Mouse (Mus musculus) embryonic fibroblast, embryonic 13.5 days (primary cell): Measurements from ENCODE around the gene Ryr1. TPM values are rescaled to one million over a fixed set of nuclear protein-coding genes. Genes with fewer than 3 reads are reported as not detected.

Experiments
- H3K27ac ChIP-seq: 2 replicates; pipeline ENCODE4 v1.5.1; 2012; ENCODE audit warnings: low read length, control low read depth, inconsistent platforms; ENCODE audit not compliant: insufficient read depth
- H3K4me1 ChIP-seq: 2 replicates; pipeline ENCODE4 v1.6.1; 2011; ENCODE audit warnings: low read length; ENCODE audit not compliant: control insufficient read depth, insufficient read depth
- H3K4me3 ChIP-seq: 2 replicates; pipeline ENCODE4 v1.5.1; 2011; ENCODE audit warnings: mild to moderate bottlenecking, control low read depth, low read length; ENCODE audit not compliant: insufficient read depth
- CTCF ChIP-seq: IDR thresholded peaks from 2 replicates; pipeline ENCODE4 v1.5.1; 2011; ENCODE audit warnings: mild to moderate bottlenecking, control low read depth, low read length, moderate library complexity, borderline replicate concordance; ENCODE audit not compliant: insufficient read depth
- POLR2A ChIP-seq: IDR thresholded peaks from 2 replicates; pipeline ENCODE4 v1.6.1; 2011; ENCODE audit warnings: low read depth, mild to moderate bottlenecking, control low read depth, low read length, moderate library complexity
- polyA plus RNA-seq: library from polyadenylated mRNA; stranded (reverse); fragments of >200 nt; gene quantifications from 2 replicates; pipeline ENCODE4 v1.2.4, GENCODE M21; 2011; ENCODE audit warnings: low read depth; ENCODE audit not compliant: missing spikeins, insufficient read length

Gene Ryr1
- polyA plus RNA-seq, 1 experiment: 0.28 TPM

GRCm38 (mm10) chr7:28992997-28993396 is 132.0 kb downstream of the Ryr1 start:
- no peak overlapping the region for H3K4me3 ChIP-seq
- H3K27ac ChIP-seq: no peak overlapping the region
- TF ChIP-seq POLR2A (no peak), CTCF (no peak)
- no peaks in the 10 kb centered on the region for H3K4me1 ChIP-seq

DNA sequence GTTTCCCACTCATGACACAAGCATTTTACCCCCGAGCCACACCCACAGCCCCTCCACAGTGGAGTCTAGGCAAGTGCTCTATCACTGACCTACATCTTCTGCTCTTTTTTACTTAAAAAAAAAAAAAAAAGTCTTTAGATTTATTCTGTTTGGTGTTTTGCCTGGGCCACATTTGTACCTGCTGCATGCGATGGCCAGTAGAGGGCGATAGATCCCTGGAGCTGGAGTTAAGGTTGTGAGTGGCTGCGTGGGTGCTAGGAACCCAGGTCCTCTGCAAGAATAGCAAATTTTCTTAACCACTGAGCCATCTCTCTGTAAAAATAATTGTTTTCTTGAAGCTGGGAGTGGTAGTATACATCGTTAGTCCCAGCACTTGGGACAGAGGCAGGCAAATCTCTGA is 133.4 kb downstream of the Ryr1 start:
- H3K4me1 ChIP-seq: no peaks in the 10 kb centered on the region
- no peak overlapping the region for H3K4me3 ChIP-seq
- no peak overlapping the region for H3K27ac ChIP-seq
- TF ChIP-seq POLR2A (no peak), CTCF (peak; percentile 50; the same call in 1 of the 2 replicates)

- H3K4me1 ChIP-seq: no peaks in the 10 kb centered on the region
- no peak overlapping the region for H3K27ac ChIP-seq
- no peak overlapping the region for H3K4me3 ChIP-seq
- no peak for TF ChIP-seq CTCF
- no peak for TF ChIP-seq POLR2A
Measured at GRCm38 (mm10) chr7:28990766-28991273, 134.2 kb downstream of the Ryr1 start.

DNA sequence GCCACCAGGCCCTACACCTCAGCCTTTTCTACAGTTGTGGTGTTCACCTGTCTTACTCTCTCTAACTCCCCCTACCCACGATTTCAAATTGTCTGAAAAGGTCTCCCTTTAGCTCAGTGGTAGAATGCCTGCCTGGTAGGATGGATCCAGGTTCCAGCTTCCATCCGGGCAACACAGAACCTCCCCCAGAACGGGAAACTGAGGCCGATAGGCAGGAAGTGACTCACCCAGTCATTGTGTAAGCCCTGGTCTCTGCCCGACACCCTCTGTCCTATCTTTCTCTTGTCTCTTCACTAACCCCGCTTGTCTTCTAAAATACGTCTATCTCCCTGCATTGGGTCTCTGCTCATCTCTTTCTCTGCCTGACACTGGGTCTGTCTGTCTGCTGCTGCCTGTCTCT is 139.8 kb downstream of the Ryr1 start:
- TF ChIP-seq POLR2A (no peak), CTCF (no peak)
- Histone ChIP-seq H3K4me1 (no peaks in the 10 kb centered on the region), H3K27ac (no peak overlapping the region), H3K4me3 (no peak overlapping the region)

GRCm38 (mm10) chr7:28984452-28984851 is 140.5 kb downstream of the Ryr1 start:
- Histone ChIP-seq H3K4me1 (no peaks in the 10 kb centered on the region), H3K4me3 (no peak overlapping the region), H3K27ac (no peak overlapping the region)
- TF ChIP-seq CTCF (no peak), POLR2A (no peak)

- Histone ChIP-seq H3K4me3 (no peak overlapping the region), H3K27ac (no peak overlapping the region), H3K4me1 (no peaks in the 10 kb centered on the region)
- TF ChIP-seq CTCF (no peak), POLR2A (no peak)
Measured at GRCm38 (mm10) chr7:28983849-28984248, 141.1 kb downstream of the Ryr1 start.

DNA sequence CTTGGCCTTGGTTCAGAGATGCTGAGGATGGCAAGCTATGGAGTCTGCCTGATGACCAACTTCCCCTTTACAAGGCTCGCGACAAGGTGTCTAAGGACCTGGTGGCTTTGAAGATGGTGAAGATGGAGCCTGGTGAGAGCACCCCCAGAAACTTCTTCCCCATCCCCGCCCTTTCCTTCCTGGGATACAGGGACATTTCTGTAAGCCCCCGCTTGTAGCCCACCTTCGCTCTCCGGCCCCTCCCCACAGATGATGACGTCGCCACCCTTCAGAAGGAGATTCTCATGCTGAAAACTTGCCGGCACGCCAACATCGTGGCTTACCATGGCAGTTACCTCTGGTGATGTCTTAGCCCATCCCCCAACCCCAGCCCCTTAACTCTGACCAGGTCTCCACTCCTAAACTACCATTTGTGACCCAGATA is 141.8 kb downstream of the Ryr1 start:
- Histone ChIP-seq H3K4me1 (no peaks in the 10 kb centered on the region), H3K4me3 (no peak overlapping the region), H3K27ac (no peak overlapping the region)
- TF ChIP-seq POLR2A: no peak
- TF ChIP-seq CTCF: no peak

DNA sequence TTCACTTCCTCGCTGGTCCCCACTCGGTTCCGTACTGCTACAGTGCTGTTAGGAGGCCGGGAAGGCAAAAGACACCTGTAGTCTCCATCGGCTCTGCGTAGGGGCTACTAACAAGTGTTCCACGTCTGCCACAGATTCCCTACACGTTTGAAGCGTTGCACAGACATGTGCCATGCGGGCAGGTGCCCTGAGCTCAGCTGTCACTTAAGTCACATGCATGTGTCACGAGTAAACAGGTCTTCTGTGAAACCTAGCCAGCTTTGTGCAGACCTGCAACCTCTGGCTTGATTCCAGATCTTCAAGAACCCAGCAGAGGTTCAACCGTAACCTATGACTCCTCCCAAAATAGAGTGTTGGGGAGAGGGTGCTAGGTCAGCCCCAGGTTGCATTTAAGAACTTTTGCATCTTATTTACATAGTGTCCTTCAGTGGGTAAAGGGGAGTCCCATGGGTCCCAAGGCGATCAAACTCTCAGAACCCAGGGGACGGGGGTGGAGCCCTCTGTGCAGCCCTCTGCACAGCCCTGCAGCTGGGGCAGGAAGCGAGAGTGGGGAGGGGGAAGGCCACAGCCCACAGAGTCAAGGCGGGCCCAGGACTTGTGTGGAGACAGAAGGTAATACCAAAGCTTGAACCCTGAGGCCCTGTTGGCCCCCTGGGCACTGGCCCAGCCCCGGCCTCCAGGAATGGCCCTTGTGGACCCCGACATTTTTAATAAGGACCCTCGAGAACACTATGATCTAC is 142.5 kb downstream of the Ryr1 start:
- TF ChIP-seq CTCF (no peak), POLR2A (no peak)
- H3K4me1 ChIP-seq: no peaks in the 10 kb centered on the region
- H3K4me3 ChIP-seq: peak overlapping the region; percentile 56
- H3K27ac ChIP-seq: peak overlapping the region; percentile 21; the same call in 1 of the 2 replicates

- Histone ChIP-seq H3K4me1 (no peaks in the 10 kb centered on the region), H3K4me3 (peak within 1 kb of the TSS; percentile 93), H3K27ac (peak within 1 kb of the TSS; percentile 50)
- TF ChIP-seq CTCF: no peak
- TF ChIP-seq POLR2A: peak; percentile 97
Measured at GRCm38 (mm10) chr7:28981651-28982273, 143.2 kb downstream of the Ryr1 start, which contains the start of the genes Eif3k and Map4k1. Gene Eif3k (minus strand): TSS chr7:28981864. Gene Map4k1 (plus strand): TSS chr7:28982050.

GRCm38 (mm10) chr7:28977556-28977955 is 147.4 kb downstream of the Ryr1 start:
- Histone ChIP-seq H3K4me1 (peaks cover under 1% of the 10 kb centered on the region; the same call in 1 of the 2 replicates), H3K27ac (no peak overlapping the region), H3K4me3 (no peak overlapping the region)
- no peak for TF ChIP-seq POLR2A
- TF ChIP-seq CTCF: no peak
